ENCODE assay signal across 11 mouse cellular contexts in the genomic region with DNA sequence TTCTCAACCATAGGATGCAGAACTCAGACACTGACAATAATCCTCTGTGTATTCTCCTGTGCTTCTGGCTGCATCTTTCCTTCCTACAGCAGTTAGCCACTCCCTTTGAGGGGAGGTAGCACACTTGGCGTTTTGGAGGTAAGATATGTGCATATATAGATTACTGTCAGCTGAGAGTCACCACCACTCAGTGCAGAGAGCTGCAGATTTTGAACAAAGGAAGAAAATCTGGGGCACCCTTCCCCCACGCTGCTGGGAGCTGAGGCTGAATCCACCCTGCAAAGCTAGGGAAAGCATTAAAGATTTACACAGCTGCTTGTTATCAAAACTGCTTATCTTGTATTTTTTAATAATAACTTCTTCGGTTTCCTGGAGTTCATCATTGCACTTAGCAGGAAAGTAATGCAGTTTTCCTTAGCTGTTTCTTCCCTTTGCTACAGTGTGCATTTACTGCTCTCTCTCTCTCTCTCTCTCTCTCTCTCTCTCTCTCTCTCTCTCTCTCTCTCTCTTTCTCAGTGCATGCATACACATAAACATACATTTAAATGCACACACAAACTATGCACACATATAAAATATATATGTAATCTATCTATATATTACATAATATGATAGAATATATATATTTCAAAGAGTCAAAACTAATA.
DNase-seq lines count a peak whose midpoint lies in the region; ATAC-seq lines count a peak whose summit lies in the region.
"Had no signal": no experiment of that assay in that cellular context is flagged by ENCODE, and none has a peak within 500 bp of the region (broad histone marks: within the 10 kb centered on the region; RNA-seq: fewer than 3 reads in every experiment).

No protein-coding gene starts in this region.

- no peak overlapping the region for H3K9ac ChIP-seq in hindbrain, embryonic 11.5 days (ENCODE audit: low read depth, low read length)
- H3K9ac ChIP-seq: limb, embryonic 15.5 days had no signal

- H3K4me1 ChIP-seq in hindbrain, embryonic 11.5 days (replicated peaks; ENCODE audit: control insufficient read depth, insufficient read depth, low read length) = no peaks in the 10 kb centered on the region
- no peaks in the 10 kb centered on the region for H3K4me1 ChIP-seq in hindbrain, embryonic 10.5 days (replicated peaks)
- H3K4me1 ChIP-seq: limb, embryonic 15.5 days had no signal

- 46% methylated on average over 3 of the region's 3 CpGs for WGBS in hindbrain, embryonic 11.5 days
- 54% methylated on average over 3 of the region's 3 CpGs for WGBS in hindbrain, embryonic 10.5 days

- intact Hi-C loops in left cerebral cortex, postnatal 25 days (cut with DNase I) = no loop called here
- intact Hi-C loops in gastrocnemius, postnatal 14 days (cut with DNase I; ENCODE audit: low total_unique reads) = no loop called here
- intact Hi-C loops in heart, postnatal 14 days (cut with DNase I) = no loop called here

- no peaks in the 10 kb centered on the region for H3K36me3 ChIP-seq in hindbrain, embryonic 11.5 days (ENCODE audit: control insufficient read depth, insufficient read depth, low read length)
- H3K36me3 ChIP-seq in hindbrain, embryonic 10.5 days = no peaks in the 10 kb centered on the region
- H3K36me3 ChIP-seq: limb, embryonic 15.5 days had no signal

- no peak overlapping the region for H3K4me3 ChIP-seq in hindbrain, embryonic 11.5 days (ENCODE audit: low read depth, low read length)
- H3K4me3 ChIP-seq in hindbrain, embryonic 10.5 days = no peak overlapping the region
- H3K4me3 ChIP-seq: gastrocnemius, adult 2 months; limb, embryonic 15.5 days had no signal

- peak; percentile 17 for DNase-seq in hindbrain, embryonic 11.5 days (ENCODE audit: low spot score)
- no peak for DNase-seq in hindbrain, embryonic 10.5 days (ENCODE audit: low spot score)
- peak; percentile 24 to 77 for DNase-seq in left cerebral cortex, postnatal 25 days (ENCODE audit: low spot score in 2 of 2)
- peak; percentile 74 to 76 for DNase-seq in right cerebral cortex, postnatal 10 days (ENCODE audit: low spot score in 2 of 2)
- no peak for DNase-seq in gastrocnemius, postnatal 14 days
- no peak for DNase-seq in heart, postnatal 14 days
- DNase-seq: cerebellum, adult 18-20 months; gastrocnemius, adult 2 months had no signal

- no peaks in the 10 kb centered on the region for H3K9me3 ChIP-seq in hindbrain, embryonic 11.5 days (ENCODE audit: control insufficient read depth, low read length)
- no peaks in the 10 kb centered on the region for H3K9me3 ChIP-seq in hindbrain, embryonic 10.5 days
- H3K9me3 ChIP-seq: limb, embryonic 15.5 days had no signal

- H3K4me2 ChIP-seq in hindbrain, embryonic 11.5 days (replicated peaks; ENCODE audit: low read depth, low read length) = no peak overlapping the region
- H3K4me2 ChIP-seq: limb, embryonic 15.5 days had no signal

- no peak overlapping the region for H3K27ac ChIP-seq in hindbrain, embryonic 11.5 days (ENCODE audit: low read depth, low read length)
- no peak overlapping the region for H3K27ac ChIP-seq in hindbrain, embryonic 10.5 days
- H3K27ac ChIP-seq: gastrocnemius, adult 2 months; limb, embryonic 15.5 days had no signal

- ATAC-seq in hindbrain, embryonic 11.5 days (ENCODE audit: low FRiP score) = peak; percentile 67; the same call in 1 of the 2 replicates
- peak; percentile 87 for ATAC-seq in frontal cortex, adult (ENCODE audit: low TSS enrichment)
- no peak for ATAC-seq in activated CD4-positive, CD25-positive, alpha-beta regulatory T cell, adult 4 months

- H3K27me3 ChIP-seq in hindbrain, embryonic 11.5 days (ENCODE audit: control insufficient read depth, insufficient read depth, low read length) = no peaks in the 10 kb centered on the region
- H3K27me3 ChIP-seq in hindbrain, embryonic 10.5 days (ENCODE audit: insufficient read depth, poor library complexity, severe bottlenecking) = no peaks in the 10 kb centered on the region
- H3K27me3 ChIP-seq: limb, embryonic 15.5 days had no signal

Comparison
In these comparisons a context has a peak if more than half of its experiments do, and no peak if none do; other contexts are left out.
1. DNase-seq: peak in hindbrain, embryonic 11.5 days (single experiment), left cerebral cortex, postnatal 25 days (2 of 2) and right cerebral cortex, postnatal 10 days (2 of 2); none in hindbrain, embryonic 10.5 days (single experiment), gastrocnemius, postnatal 14 days (single experiment) and heart, postnatal 14 days (0 of 2).